Mouse (Mus musculus): ENCODE data around the gene 4933415F23Rik. TPM values are rescaled to one million over a fixed set of nuclear protein-coding genes. Genes with fewer than 3 reads are reported as not detected.

The 4933415F23Rik gene
- polyA plus RNA-seq, 1 experiment from 2014 or later, result not detected

- WGBS, result 94% methylated on average over 4 of the region's 4 CpGs
Observed at GRCm38 (mm10) chr1:23102881-23103280, 828 bp upstream of the 4933415F23Rik start.

GRCm38 (mm10) chr1:23099791-23100190, 2.3 kb downstream of the 4933415F23Rik start:
- WGBS, result 64% methylated on average over 1 of the region's 1 CpGs

More at GRCm38 (mm10) chr1:23102881-23103280, 828 bp upstream of the 4933415F23Rik start:
- H3K9me3 ChIP-seq (ENCODE audit: control insufficient read depth, low read length), result no peaks in the 10 kb centered on the region
- H3K27me3 ChIP-seq (replicated peaks; ENCODE audit: control insufficient read depth, insufficient read depth, low read length), result no peaks in the 10 kb centered on the region
- H3K4me1 ChIP-seq (replicated peaks; ENCODE audit: control insufficient read depth, insufficient read depth, low read length), result peaks cover 4% of the 10 kb centered on the region; the same call in 1 of the 2 replicates
- no peak overlapping the region for H3K27ac ChIP-seq (ENCODE audit: low read length)
- no peaks in the 10 kb centered on the region for H3K36me3 ChIP-seq (ENCODE audit: control insufficient read depth, insufficient read depth)
- no peak overlapping the region for H3K4me3 ChIP-seq (replicated peaks; ENCODE audit: low read length)
- ATAC-seq, result no peak
- no peak overlapping the region for H3K4me2 ChIP-seq (ENCODE audit: low read length)
- no peak overlapping the region for H3K9ac ChIP-seq (replicated peaks; ENCODE audit: low read depth, low read length)

DNA sequence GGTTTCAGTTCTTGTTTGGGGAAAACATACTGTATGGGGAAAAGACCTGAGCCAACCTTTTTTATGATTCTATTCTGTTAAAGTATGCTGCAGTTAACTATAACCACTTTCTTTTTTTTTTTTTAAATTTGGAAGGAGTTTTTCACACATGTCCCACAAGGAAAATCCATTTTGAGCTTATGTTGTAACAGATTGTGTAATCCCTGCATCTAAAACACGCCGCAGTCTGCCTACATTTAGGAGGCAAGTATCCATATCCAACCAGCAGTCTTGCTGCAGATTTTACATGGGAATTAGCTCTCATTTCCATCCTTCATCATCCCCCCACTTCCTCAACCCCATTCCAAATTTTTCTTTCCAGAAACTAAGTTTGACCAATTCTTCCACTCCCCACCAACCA, 3.6 kb downstream of the 4933415F23Rik start:
- Histone ChIP-seq H3K9ac (replicated peaks; ENCODE audit: low read depth, low read length) (no peak overlapping the region), H3K4me2 (ENCODE audit: low read length) (no peak overlapping the region), H3K9me3 (ENCODE audit: control insufficient read depth, low read length) (no peaks in the 10 kb centered on the region), H3K4me1 (replicated peaks; ENCODE audit: control insufficient read depth, insufficient read depth, low read length) (peaks cover 5% of the 10 kb centered on the region; the same call in 1 of the 2 replicates), H3K4me3 (replicated peaks; ENCODE audit: low read length) (no peak overlapping the region), H3K27ac (ENCODE audit: low read length) (no peak overlapping the region), H3K27me3 (replicated peaks; ENCODE audit: control insufficient read depth, insufficient read depth, low read length) (no peaks in the 10 kb centered on the region), H3K36me3 (ENCODE audit: control insufficient read depth, insufficient read depth) (no peaks in the 10 kb centered on the region)
- WGBS, result 69% methylated on average over 2 of the region's 2 CpGs
- peak; percentile 82 for ATAC-seq

More at GRCm38 (mm10) chr1:23099791-23100190, 2.3 kb downstream of the 4933415F23Rik start:
- Histone ChIP-seq H3K27me3 (replicated peaks; ENCODE audit: control insufficient read depth, insufficient read depth, low read length) (no peaks in the 10 kb centered on the region), H3K4me1 (replicated peaks; ENCODE audit: control insufficient read depth, insufficient read depth, low read length) (peaks cover 5% of the 10 kb centered on the region; the same call in 1 of the 2 replicates), H3K9me3 (ENCODE audit: control insufficient read depth, low read length) (no peaks in the 10 kb centered on the region), H3K9ac (replicated peaks; ENCODE audit: low read depth, low read length) (no peak overlapping the region), H3K4me3 (replicated peaks; ENCODE audit: low read length) (no peak overlapping the region), H3K36me3 (ENCODE audit: control insufficient read depth, insufficient read depth) (no peaks in the 10 kb centered on the region), H3K4me2 (ENCODE audit: low read length) (no peak overlapping the region), H3K27ac (ENCODE audit: low read length) (no peak overlapping the region)
- no peak for ATAC-seq

DNA sequence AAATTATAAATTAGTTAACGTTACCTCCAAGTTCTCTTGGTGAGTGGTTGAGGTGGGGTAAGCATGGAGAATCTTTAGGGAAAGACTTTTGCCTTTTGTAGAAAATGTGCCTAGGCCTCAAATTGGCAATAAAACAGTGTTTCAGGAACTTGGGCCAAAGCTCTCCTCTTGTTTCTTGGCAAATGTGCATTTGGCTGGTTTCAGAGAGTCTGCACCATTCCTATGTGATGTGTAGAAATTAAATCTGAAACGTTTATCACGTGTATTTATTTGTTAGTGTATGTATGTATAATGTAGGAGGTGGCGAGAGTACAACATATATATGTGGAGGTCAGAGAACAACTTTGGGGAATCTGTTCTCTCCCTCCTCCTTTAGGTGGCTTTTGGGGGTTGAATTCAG, 4.1 kb downstream of the 4933415F23Rik start:
- no peaks in the 10 kb centered on the region for H3K27me3 ChIP-seq (replicated peaks; ENCODE audit: control insufficient read depth, insufficient read depth, low read length)
- 65% methylated on average over 4 of the region's 4 CpGs for WGBS
- no peak overlapping the region for H3K4me3 ChIP-seq (replicated peaks; ENCODE audit: low read length)
- peaks cover 5% of the 10 kb centered on the region; the same call in 1 of the 2 replicates for H3K4me1 ChIP-seq (replicated peaks; ENCODE audit: control insufficient read depth, insufficient read depth, low read length)
- H3K9me3 ChIP-seq (ENCODE audit: control insufficient read depth, low read length), result no peaks in the 10 kb centered on the region
- H3K27ac ChIP-seq (ENCODE audit: low read length), result no peak overlapping the region; the same call in 1 of the 2 replicates
- no peaks in the 10 kb centered on the region for H3K36me3 ChIP-seq (ENCODE audit: control insufficient read depth, insufficient read depth)
- H3K9ac ChIP-seq (replicated peaks; ENCODE audit: low read depth, low read length), result no peak overlapping the region
- peak; percentile 65 for ATAC-seq
- no peak overlapping the region for H3K4me2 ChIP-seq (ENCODE audit: low read length)

DNA sequence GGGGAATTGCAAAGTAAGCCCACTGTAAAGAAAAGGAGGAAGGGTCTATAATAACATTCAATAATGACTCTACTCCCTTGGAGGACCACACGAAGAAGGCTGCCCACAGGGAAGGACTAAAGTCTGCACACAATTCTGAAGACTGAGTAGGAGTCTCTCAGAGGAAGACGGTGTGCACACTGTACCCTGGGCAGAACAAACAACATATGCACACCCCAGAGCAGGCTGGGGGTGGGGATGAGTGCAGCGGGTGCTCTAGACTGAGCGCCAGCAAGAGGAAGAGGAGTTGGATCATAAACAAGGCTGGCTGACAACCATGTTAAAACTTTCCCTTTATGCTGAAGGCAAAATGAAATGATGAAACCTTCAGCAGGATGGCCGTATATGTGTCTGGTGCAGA, 34.3 kb downstream of the 4933415F23Rik start:
- no peak overlapping the region for H3K4me3 ChIP-seq (replicated peaks; ENCODE audit: low read length)
- ATAC-seq, result no peak
- 85% methylated on average over 5 of the region's 5 CpGs for WGBS

DNA sequence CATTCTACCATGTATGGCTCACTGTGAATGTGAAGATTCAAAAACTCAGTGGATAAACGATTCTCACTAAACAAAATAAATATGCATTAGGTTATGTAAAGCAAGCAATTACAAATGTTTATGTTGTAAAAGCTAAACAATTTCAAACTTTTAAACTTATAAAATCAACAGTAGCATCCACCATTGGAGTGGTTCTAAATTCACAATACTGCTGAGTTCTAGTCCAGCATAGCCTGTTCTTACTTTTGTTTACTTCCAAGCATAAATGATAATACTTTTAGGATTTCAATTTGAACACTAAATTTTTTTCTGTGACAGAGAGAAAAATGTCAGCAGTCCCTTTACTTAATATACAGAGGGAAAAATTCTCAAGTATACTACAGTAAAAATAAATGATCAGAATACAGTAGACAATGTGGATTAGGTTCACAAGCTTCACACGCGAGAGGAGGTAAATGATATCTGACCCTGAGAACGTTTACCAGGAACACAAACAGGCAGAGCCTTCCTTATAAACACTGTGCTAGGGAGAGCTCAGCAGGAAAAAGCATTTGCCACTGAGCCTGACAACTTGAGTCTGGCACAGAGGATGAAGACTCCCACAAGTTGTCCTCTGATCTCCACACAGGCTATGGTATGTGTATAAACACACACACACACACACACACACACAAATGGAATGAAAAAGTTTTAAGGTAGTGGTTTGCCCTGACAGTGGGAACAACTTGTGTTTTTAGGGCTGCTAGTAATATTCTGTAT, 37.2 kb downstream of the 4933415F23Rik start:
- Histone ChIP-seq H3K27ac (ENCODE audit: low read length) (no peak overlapping the region), H3K4me2 (ENCODE audit: low read length) (no peak overlapping the region), H3K4me3 (replicated peaks; ENCODE audit: low read length) (no peak overlapping the region), H3K36me3 (ENCODE audit: control insufficient read depth, insufficient read depth) (no peaks in the 10 kb centered on the region), H3K9me3 (ENCODE audit: control insufficient read depth, low read length) (no peaks in the 10 kb centered on the region), H3K27me3 (replicated peaks; ENCODE audit: control insufficient read depth, insufficient read depth, low read length) (no peaks in the 10 kb centered on the region), H3K4me1 (replicated peaks; ENCODE audit: control insufficient read depth, insufficient read depth, low read length) (no peaks in the 10 kb centered on the region), H3K9ac (replicated peaks; ENCODE audit: low read depth, low read length) (no peak overlapping the region)
- WGBS, result 80% methylated on average over 4 of the region's 4 CpGs
- no peak for ATAC-seq

More for the DNA sequence above, 34.3 kb downstream of the 4933415F23Rik start:
- Histone ChIP-seq H3K9me3 (ENCODE audit: control insufficient read depth, low read length) (no peaks in the 10 kb centered on the region), H3K27me3 (replicated peaks; ENCODE audit: control insufficient read depth, insufficient read depth, low read length) (no peaks in the 10 kb centered on the region), H3K4me1 (replicated peaks; ENCODE audit: control insufficient read depth, insufficient read depth, low read length) (no peaks in the 10 kb centered on the region), H3K9ac (replicated peaks; ENCODE audit: low read depth, low read length) (no peak overlapping the region), H3K4me2 (ENCODE audit: low read length) (no peak overlapping the region), H3K27ac (ENCODE audit: low read length) (no peak overlapping the region), H3K36me3 (ENCODE audit: control insufficient read depth, insufficient read depth) (no peaks in the 10 kb centered on the region)

GRCm38 (mm10) chr1:23063946-23064345, 38.1 kb downstream of the 4933415F23Rik start:
- Histone ChIP-seq H3K9me3 (ENCODE audit: control insufficient read depth, low read length) (no peaks in the 10 kb centered on the region), H3K27ac (ENCODE audit: low read length) (no peak overlapping the region), H3K4me1 (replicated peaks; ENCODE audit: control insufficient read depth, insufficient read depth, low read length) (no peaks in the 10 kb centered on the region), H3K9ac (replicated peaks; ENCODE audit: low read depth, low read length) (no peak overlapping the region), H3K27me3 (replicated peaks; ENCODE audit: control insufficient read depth, insufficient read depth, low read length) (no peaks in the 10 kb centered on the region), H3K36me3 (ENCODE audit: control insufficient read depth, insufficient read depth) (no peaks in the 10 kb centered on the region), H3K4me2 (ENCODE audit: low read length) (no peak overlapping the region), H3K4me3 (replicated peaks; ENCODE audit: low read length) (no peak overlapping the region)
- ATAC-seq, result no peak
- WGBS, result 76% methylated on average over 2 of the region's 2 CpGs

GRCm38 (mm10) chr1:23061614-23062373, 40.3 kb downstream of the 4933415F23Rik start:
- Histone ChIP-seq H3K9ac (replicated peaks; ENCODE audit: low read depth, low read length) (no peak overlapping the region), H3K9me3 (ENCODE audit: control insufficient read depth, low read length) (no peaks in the 10 kb centered on the region), H3K27me3 (replicated peaks; ENCODE audit: control insufficient read depth, insufficient read depth, low read length) (no peaks in the 10 kb centered on the region), H3K4me1 (replicated peaks; ENCODE audit: control insufficient read depth, insufficient read depth, low read length) (no peaks in the 10 kb centered on the region), H3K27ac (ENCODE audit: low read length) (no peak overlapping the region), H3K4me3 (replicated peaks; ENCODE audit: low read length) (no peak overlapping the region), H3K4me2 (ENCODE audit: low read length) (no peak overlapping the region), H3K36me3 (ENCODE audit: control insufficient read depth, insufficient read depth) (no peaks in the 10 kb centered on the region)
- ATAC-seq, result peak; percentile 96
- WGBS, result 23% methylated on average over 14 of the region's 14 CpGs

- Histone ChIP-seq H3K27me3 (replicated peaks; ENCODE audit: control insufficient read depth, insufficient read depth, low read length) (no peaks in the 10 kb centered on the region), H3K4me2 (ENCODE audit: low read length) (no peak overlapping the region), H3K4me1 (replicated peaks; ENCODE audit: control insufficient read depth, insufficient read depth, low read length) (no peaks in the 10 kb centered on the region), H3K36me3 (ENCODE audit: control insufficient read depth, insufficient read depth) (no peaks in the 10 kb centered on the region), H3K27ac (ENCODE audit: low read length) (no peak overlapping the region), H3K9ac (replicated peaks; ENCODE audit: low read depth, low read length) (no peak overlapping the region), H3K4me3 (replicated peaks; ENCODE audit: low read length) (no peak overlapping the region), H3K9me3 (ENCODE audit: control insufficient read depth, low read length) (no peaks in the 10 kb centered on the region)
- no peak for ATAC-seq
- WGBS, result 90% methylated on average over 9 of the region's 9 CpGs
Observed at GRCm38 (mm10) chr1:23060056-23060455, 42.0 kb downstream of the 4933415F23Rik start.

Measured in forebrain, embryonic 16.5 days (tissue).